Mouse (Mus musculus) adrenal gland, adult 18-20 months (tissue): ENCODE data around the gene Apobec1. TPM values are rescaled to one million over a fixed set of nuclear protein-coding genes. Genes with fewer than 3 reads are reported as not detected.
"Not testable (repeated sequence)": the region's sequence is repeated elsewhere in the genome, so short reads cannot be mapped to it uniquely, and the experiment has no call there.

Experiments
- DNase-seq, 2 experiments: peaks; one replicate each; pipeline ENCODE4 v3.0.0; 2021 to 2022; ENCODE audit warnings: low spot score in 2 of 2
- total RNA-seq, 2 experiments: library from RNA; stranded (reverse); gene quantifications; 1 replicate in 1 of 2; 2 replicates in 1 of 2; pipeline ENCODE4 v1.2.3; 2021

Apobec1 gene
- total RNA-seq, 2 experiments from 2014 or later: 9.6 to 17.0 TPM

GRCm38 (mm10) chr6:122606661-122607060 lies 4.4 kb upstream of the Apobec1 start:
- DNase-seq: no peak

GRCm38 (mm10) chr6:122605483-122605882 lies 3.2 kb upstream of the Apobec1 start:
- no peak for DNase-seq

- DNase-seq: no peak
Measured at GRCm38 (mm10) chr6:122604260-122604659, 2.0 kb upstream of the Apobec1 start.

GRCm38 (mm10) chr6:122602992-122603322 lies 713 bp upstream of the Apobec1 start:
- DNase-seq: no peak

GRCm38 (mm10) chr6:122601615-122602014 lies 629 bp downstream of the Apobec1 start:
- DNase-seq: no peak

- DNase-seq: no peak
Measured at GRCm38 (mm10) chr6:122601031-122601430, 1.2 kb downstream of the Apobec1 start.

- no peak for DNase-seq
Measured at GRCm38 (mm10) chr6:122600066-122600646, 2.1 kb downstream of the Apobec1 start.

GRCm38 (mm10) chr6:122599054-122599737 lies 3.0 kb downstream of the Apobec1 start:
- no peak for DNase-seq

GRCm38 (mm10) chr6:122598436-122598835 lies 3.8 kb downstream of the Apobec1 start:
- no peak for DNase-seq

GRCm38 (mm10) chr6:122598014-122598413 lies 4.2 kb downstream of the Apobec1 start:
- no peak for DNase-seq

- no peak for DNase-seq
Measured at GRCm38 (mm10) chr6:122596608-122597007, 5.6 kb downstream of the Apobec1 start.

- peak in 1 of 2 experiments; percentile 10 for DNase-seq
Measured at GRCm38 (mm10) chr6:122595637-122596036, 6.6 kb downstream of the Apobec1 start.

GRCm38 (mm10) chr6:122592905-122593304 lies 9.3 kb downstream of the Apobec1 start:
- no peak for DNase-seq

- DNase-seq: no peak
Measured at GRCm38 (mm10) chr6:122591027-122591758, 11.1 kb downstream of the Apobec1 start.

GRCm38 (mm10) chr6:122579086-122579485 lies 23.2 kb downstream of the Apobec1 start:
- no peak for DNase-seq

GRCm38 (mm10) chr6:122577030-122577429 lies 25.2 kb downstream of the Apobec1 start:
- DNase-seq: no peak

GRCm38 (mm10) chr6:122575037-122575436 lies 27.2 kb downstream of the Apobec1 start:
- DNase-seq: not testable (repeated sequence)

GRCm38 (mm10) chr6:122571617-122571959 lies 30.7 kb downstream of the Apobec1 start:
- no peak for DNase-seq

- DNase-seq: no peak
Measured at GRCm38 (mm10) chr6:122570695-122571616, 31.3 kb downstream of the Apobec1 start.

GRCm38 (mm10) chr6:122569762-122570161 lies 32.5 kb downstream of the Apobec1 start:
- no peak for DNase-seq

- DNase-seq: no peak
Measured at GRCm38 (mm10) chr6:122569113-122569512, 33.1 kb downstream of the Apobec1 start.
